Mouse (Mus musculus): ENCODE measurements around the gene Grin2c. TPM values are rescaled to one million over a fixed set of nuclear protein-coding genes. Genes with fewer than 3 reads are reported as not detected.
A peak's percentile ranks its signal among the peaks of the same experiment; 100 is the strongest.

The Grin2c gene
- polyA plus RNA-seq, 1 experiment: 0.89 TPM

DNA sequence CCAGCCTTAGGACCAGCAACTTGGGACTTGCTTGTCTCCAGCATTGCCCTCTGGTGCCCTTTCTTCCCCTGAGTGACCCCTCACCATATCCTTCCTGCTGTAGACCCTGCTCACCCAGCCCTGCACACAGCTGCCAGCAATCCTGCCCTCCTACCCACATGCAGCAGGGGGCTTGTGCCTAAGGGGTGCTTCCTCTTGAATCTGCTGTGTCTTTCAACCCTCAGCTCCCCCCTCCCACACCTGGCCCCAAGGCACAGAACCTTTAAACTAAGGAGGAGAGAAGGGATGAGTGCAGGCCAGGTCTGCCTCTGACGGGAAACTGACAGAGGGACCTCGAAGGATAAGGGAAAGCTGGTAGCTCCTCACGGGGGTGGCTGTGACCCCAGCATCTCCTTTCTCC, 24.3 kb downstream of the Grin2c start:
- TF ChIP-seq POLR2A (IDR thresholded peaks at IDR 0.05; ENCODE audit: borderline replicate concordance, extremely low read depth, insufficient read depth, insufficient read length, poor library complexity, severe bottlenecking): no peak
- TF ChIP-seq CTCF (IDR thresholded peaks at IDR 0.05; ENCODE audit: borderline replicate concordance, extremely low read depth, insufficient read depth, insufficient read length): no peak
- no peak for DNase-seq (ENCODE audit: low read depth)

DNA sequence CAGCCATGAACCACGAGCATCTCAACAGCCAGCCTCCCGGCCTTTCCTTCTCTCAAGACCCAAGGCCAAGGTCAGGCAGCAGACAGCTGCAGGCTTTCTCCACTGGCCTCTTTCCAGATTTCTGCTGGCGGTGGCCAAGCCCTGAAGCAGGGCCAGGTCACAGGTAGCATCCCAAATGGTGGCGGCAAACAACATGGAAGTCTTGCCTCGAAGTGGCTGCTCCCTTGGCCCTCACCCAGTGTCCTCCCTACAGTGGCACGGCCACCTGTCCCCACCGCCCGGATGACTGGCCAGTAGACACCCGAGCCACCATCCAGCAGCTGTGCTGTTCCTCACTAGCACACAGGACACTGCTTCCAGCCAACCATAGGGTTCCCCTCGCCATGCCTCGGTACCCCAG, 25.6 kb downstream of the Grin2c start:
- no peak for TF ChIP-seq CTCF (IDR thresholded peaks at IDR 0.05; ENCODE audit: borderline replicate concordance, extremely low read depth, insufficient read depth, insufficient read length)
- no peak for TF ChIP-seq POLR2A (IDR thresholded peaks at IDR 0.05; ENCODE audit: borderline replicate concordance, extremely low read depth, insufficient read depth, insufficient read length, poor library complexity, severe bottlenecking)
- no peak for DNase-seq (ENCODE audit: low read depth)

DNA sequence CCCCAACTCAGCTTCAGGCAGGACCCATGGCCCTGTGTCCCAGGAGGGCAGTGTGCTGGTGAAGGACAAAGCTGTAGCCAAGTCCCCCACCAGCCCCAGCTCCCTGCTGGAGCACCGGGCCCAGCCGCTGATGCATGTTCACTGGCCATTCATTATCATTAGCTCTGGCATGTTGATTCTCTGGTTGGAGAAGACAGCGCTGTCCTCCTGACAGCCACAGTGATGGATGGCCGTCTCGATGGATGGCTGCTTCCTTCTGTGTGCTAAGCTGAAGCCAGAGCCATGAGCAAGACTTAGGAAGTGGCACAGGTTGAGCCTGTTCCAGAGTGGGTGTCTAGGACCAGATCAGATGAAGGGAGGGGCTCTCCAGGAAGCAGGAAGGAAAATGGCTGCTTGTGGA, 30.5 kb downstream of the Grin2c start:
- no peak for DNase-seq (ENCODE audit: low read depth)

DNA sequence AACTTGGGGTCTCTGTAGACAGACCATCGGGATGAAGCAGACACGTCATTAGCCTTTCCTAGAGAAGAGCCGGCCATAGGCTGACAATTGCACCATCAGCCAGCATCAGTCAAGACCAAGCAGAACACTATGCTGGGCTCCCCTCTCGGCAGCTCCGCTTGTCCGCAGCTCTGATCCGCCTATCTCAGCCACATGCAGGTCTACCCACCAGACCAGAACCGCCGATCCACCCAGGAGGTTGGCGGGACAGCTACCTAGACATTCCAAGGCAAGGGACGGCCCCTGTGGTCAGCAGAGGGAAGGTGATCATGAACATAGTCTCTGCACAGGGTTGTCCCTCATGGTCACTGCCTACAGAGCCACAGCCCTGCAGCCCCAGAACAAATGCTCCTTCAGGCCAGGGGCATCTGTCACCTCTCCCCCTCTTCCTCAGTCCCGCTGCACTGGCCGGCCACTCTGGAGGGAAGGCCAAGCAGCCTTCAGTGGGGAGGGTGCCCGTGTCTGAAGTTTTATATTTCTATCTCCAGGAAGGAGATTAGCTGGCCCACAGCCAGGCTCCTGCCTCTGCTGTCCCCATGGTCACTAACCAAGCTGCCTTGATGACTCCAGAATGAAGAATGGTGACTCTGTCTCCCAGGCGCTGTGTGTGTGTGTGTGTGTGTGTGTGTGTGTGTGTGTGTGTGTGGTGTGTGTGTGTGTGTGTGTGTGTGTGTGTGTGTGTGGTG, 32.6 kb downstream of the Grin2c start:
- DNase-seq (ENCODE audit: low read depth): peak; percentile 43
- TF ChIP-seq CTCF (IDR thresholded peaks at IDR 0.05; ENCODE audit: borderline replicate concordance, extremely low read depth, insufficient read depth, insufficient read length) (no peak), POLR2A (IDR thresholded peaks at IDR 0.05; ENCODE audit: borderline replicate concordance, extremely low read depth, insufficient read depth, insufficient read length, poor library complexity, severe bottlenecking) (no peak)

More for the DNA sequence above, 30.5 kb downstream of the Grin2c start:
- TF ChIP-seq POLR2A (IDR thresholded peaks at IDR 0.05; ENCODE audit: borderline replicate concordance, extremely low read depth, insufficient read depth, insufficient read length, poor library complexity, severe bottlenecking) (no peak), CTCF (IDR thresholded peaks at IDR 0.05; ENCODE audit: borderline replicate concordance, extremely low read depth, insufficient read depth, insufficient read length) (no peak)

DNA sequence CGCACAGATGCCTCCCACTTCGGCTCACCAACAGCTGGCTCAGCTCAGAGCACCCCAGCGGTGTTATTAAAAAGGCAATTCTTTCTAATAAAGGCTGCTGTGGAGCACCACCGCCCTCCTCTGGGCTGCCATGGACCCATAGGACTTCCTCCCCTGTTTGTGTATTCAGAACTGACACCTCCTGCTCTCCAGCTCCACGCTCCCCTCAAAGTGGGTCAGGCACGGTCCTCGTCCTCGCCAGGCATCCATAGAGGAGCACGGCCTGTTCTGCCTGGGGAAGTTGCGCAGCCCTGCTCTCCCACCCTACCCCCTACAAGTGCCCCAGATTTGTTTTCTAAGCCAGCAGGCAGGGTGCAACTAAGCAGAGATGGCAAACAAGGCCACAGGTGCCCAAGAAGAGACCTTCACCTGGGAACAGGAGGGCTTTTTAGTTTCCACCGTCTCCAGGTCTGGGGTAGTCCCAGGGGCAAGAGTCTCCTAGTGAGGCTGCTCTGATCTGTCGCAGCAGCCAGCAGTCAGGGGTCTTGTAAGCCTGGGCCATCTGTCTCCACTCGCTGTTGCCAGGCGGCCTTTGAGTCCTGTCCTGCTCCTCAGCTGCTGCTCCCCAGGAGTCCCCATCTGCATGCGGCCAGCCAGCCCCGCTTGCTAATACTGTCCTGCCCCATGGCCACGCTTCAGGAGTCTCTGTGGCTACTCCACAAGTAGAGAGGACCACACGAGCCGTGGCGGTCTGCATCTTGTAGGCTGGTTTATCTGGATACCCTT, 33.3 kb downstream of the Grin2c start:
- TF ChIP-seq CTCF (IDR thresholded peaks at IDR 0.05; ENCODE audit: borderline replicate concordance, extremely low read depth, insufficient read depth, insufficient read length) (no peak), POLR2A (IDR thresholded peaks at IDR 0.05; ENCODE audit: borderline replicate concordance, extremely low read depth, insufficient read depth, insufficient read length, poor library complexity, severe bottlenecking) (no peak)
- peak; percentile 79 for DNase-seq (ENCODE audit: low read depth)

DNA sequence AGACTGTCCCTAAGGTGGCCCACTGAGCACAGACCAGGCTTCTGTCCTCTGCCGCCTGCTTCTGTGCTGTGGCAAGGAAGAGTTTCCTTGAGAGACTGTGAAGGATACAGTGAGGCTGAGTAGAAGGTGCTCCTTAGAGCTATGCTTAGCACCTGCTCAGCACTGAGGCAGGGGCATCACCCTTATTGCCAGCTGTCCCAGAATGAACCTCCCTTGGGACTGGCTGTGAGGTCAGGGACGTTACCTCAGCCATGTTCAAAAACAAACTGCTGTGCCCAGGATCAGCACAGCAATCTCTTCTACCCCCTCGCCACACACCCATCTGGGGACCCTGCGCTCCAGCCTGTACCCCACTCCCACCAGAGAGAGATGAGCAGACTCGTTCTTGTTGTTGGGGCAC, 34.2 kb downstream of the Grin2c start:
- TF ChIP-seq CTCF (IDR thresholded peaks at IDR 0.05; ENCODE audit: borderline replicate concordance, extremely low read depth, insufficient read depth, insufficient read length) (no peak), POLR2A (IDR thresholded peaks at IDR 0.05; ENCODE audit: borderline replicate concordance, extremely low read depth, insufficient read depth, insufficient read length, poor library complexity, severe bottlenecking) (no peak)
- DNase-seq (ENCODE audit: low read depth): no peak

- peak; percentile 93 for DNase-seq (ENCODE audit: low read depth)
- no peak for TF ChIP-seq CTCF (IDR thresholded peaks at IDR 0.05; ENCODE audit: borderline replicate concordance, extremely low read depth, insufficient read depth, insufficient read length)
- TF ChIP-seq POLR2A (IDR thresholded peaks at IDR 0.05; ENCODE audit: borderline replicate concordance, extremely low read depth, insufficient read depth, insufficient read length, poor library complexity, severe bottlenecking): no peak
Measured at GRCm38 (mm10) chr11:115231924-115232323, 35.1 kb downstream of the Grin2c start.

DNA sequence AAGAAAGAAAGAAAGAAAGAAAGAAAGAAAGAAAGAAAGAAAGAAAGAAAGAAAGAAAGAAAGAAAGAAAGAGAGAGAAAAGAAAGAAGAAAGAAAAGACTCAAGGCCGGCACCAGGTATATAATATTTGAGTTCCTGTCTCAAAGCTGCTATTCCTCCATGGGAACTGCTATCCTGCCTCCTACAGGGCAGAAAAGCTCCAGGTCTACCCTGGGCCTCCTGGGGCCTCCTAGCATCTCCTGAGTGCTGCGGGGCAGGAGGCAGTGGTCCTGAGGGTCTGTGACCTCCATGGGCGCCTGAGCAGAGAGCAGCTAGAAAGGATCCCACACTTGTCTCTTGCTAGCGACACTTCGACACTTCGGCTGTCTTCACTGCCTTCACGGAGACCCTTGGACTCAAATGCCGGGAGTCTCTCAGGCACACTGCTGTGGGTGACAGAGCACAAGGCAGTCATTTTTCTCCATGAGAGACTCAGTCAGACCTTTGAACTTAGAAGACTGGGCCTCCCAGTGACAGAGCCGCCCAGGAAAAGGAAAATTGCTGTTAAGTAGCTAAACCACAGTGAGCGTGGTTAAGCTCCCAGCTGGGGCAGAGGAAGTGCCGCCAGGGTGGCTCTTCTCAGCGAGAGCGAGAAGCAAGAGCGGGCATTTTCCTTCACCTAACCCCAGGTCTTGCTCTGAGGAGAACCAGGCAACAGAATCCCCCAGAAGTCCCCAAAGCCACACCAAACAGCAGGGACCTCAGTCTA, 35.7 kb downstream of the Grin2c start:
- no peak for DNase-seq (ENCODE audit: low read depth)
- TF ChIP-seq POLR2A (IDR thresholded peaks at IDR 0.05; ENCODE audit: borderline replicate concordance, extremely low read depth, insufficient read depth, insufficient read length, poor library complexity, severe bottlenecking) (no peak), CTCF (IDR thresholded peaks at IDR 0.05; ENCODE audit: borderline replicate concordance, extremely low read depth, insufficient read depth, insufficient read length) (no peak)

- no peak for DNase-seq (ENCODE audit: low read depth)
Measured at GRCm38 (mm10) chr11:115229021-115229930, 37.8 kb downstream of the Grin2c start.

DNA sequence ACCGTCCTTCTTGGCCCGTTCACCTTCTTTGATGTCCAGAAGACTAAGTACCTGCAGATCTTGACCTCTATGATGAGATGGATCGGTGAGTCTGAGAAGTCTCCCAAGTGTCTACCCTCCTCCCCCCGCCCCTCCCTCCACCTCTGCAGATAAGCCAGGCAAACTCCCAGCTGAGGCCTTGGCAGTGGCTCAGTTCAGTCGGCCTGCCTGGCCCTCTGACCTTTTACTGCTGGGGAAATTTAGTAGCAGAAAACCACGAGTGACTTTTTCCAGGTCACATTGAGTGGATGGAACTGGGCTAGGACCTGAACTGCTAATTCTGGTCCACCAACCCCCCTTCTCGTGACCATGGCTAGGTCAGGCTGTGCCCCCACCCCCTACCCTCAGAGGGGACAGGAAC, 38.6 kb downstream of the Grin2c start:
- TF ChIP-seq POLR2A (IDR thresholded peaks at IDR 0.05; ENCODE audit: borderline replicate concordance, extremely low read depth, insufficient read depth, insufficient read length, poor library complexity, severe bottlenecking): no peak
- TF ChIP-seq CTCF (IDR thresholded peaks at IDR 0.05; ENCODE audit: borderline replicate concordance, extremely low read depth, insufficient read depth, insufficient read length): no peak

More at GRCm38 (mm10) chr11:115229021-115229930, 37.8 kb downstream of the Grin2c start:
- no peak for TF ChIP-seq POLR2A (IDR thresholded peaks at IDR 0.05; ENCODE audit: borderline replicate concordance, extremely low read depth, insufficient read depth, insufficient read length, poor library complexity, severe bottlenecking)
- no peak for TF ChIP-seq CTCF (IDR thresholded peaks at IDR 0.05; ENCODE audit: borderline replicate concordance, extremely low read depth, insufficient read depth, insufficient read length)

More for the DNA sequence above, 38.6 kb downstream of the Grin2c start:
- no peak for DNase-seq (ENCODE audit: low read depth)
